Mouse (Mus musculus) monocyte, adult 5-6 weeks (primary cell): ENCODE results near the gene Hvcn1. TPM values are rescaled to one million over a fixed set of nuclear protein-coding genes. Genes with fewer than 3 reads are reported as not detected.

Experiments
- ATAC-seq: fragments of 153-309, 156-312 bp; replicated peaks from 2 replicates; pipeline ENCODE4 v1.8.0; 2017; ENCODE audit warnings: mild to moderate bottlenecking; ENCODE audit not compliant: low TSS enrichment, insufficient number of reproducible peaks, severe bottlenecking, poor library complexity, low FRiP score
- total RNA-seq: library from RNA; stranded (forward); fragments of 200-1000, 200-491, 200-594 nt; gene quantifications from 3 replicates; pipeline ENCODE4 v1.2.3, GENCODE M21; 2017

Gene Hvcn1
- total RNA-seq, 1 experiment from 2014 or later, result 25.7 TPM

GRCm38 (mm10) chr5:122285767-122286150 is 79.2 kb downstream of the Hvcn1 start:
- ATAC-seq, result peak; percentile 42

- ATAC-seq, result no peak
Observed at GRCm38 (mm10) chr5:122286191-122286590, 79.6 kb downstream of the Hvcn1 start.

- no peak for ATAC-seq
Observed at GRCm38 (mm10) chr5:122287026-122287425, 80.4 kb downstream of the Hvcn1 start.

GRCm38 (mm10) chr5:122288147-122288811 is 81.7 kb downstream of the Hvcn1 start:
- no peak for ATAC-seq

- ATAC-seq, result no peak
Observed at GRCm38 (mm10) chr5:122291149-122291548, 84.5 kb downstream of the Hvcn1 start.

Other genes starting within 250 kb of the Hvcn1 start
- gene Cux2, start 156.7 kb upstream of the Hvcn1 start, total RNA-seq, result not detected in 3 replicates
- not detected in 3 replicates for gene Myl2, start 105.9 kb upstream of the Hvcn1 start, total RNA-seq
- gene Ccdc63, start 66.0 kb upstream of the Hvcn1 start, total RNA-seq, result 0.48 TPM in 1 of 3 replicates, not detected in the others
- gene Ppp1cc, start 48.5 kb upstream of the Hvcn1 start, total RNA-seq, result 150 to 191 TPM (median 177 TPM) in 3 replicates
- gene Tctn1, start 57.7 kb downstream of the Hvcn1 start, total RNA-seq, result 1.1 to 4.4 TPM (median 2.0 TPM) in 3 replicates
- gene Pptc7, start 77.6 kb downstream of the Hvcn1 start, total RNA-seq, result 33.3 to 37.2 TPM (median 36.9 TPM) in 3 replicates
- 3.9 to 8.9 TPM (median 7.4 TPM) in 3 replicates for gene Rad9b, start 147.4 kb downstream of the Hvcn1 start, total RNA-seq
- 63.4 to 67.5 TPM (median 67.5 TPM) in 3 replicates for gene Vps29, start 147.6 kb downstream of the Hvcn1 start, total RNA-seq
- gene Gpn3, start 165.1 kb downstream of the Hvcn1 start, total RNA-seq, result 42.8 to 46.5 TPM (median 45.0 TPM) in 3 replicates
- 2.2 to 7.9 TPM (median 5.5 TPM) in 3 replicates for gene Fam216a, start 165.6 kb downstream of the Hvcn1 start, total RNA-seq
- gene Arpc3, start 185.1 kb downstream of the Hvcn1 start, total RNA-seq, result 945 to 1,364 TPM (median 1,320 TPM) in 3 replicates
- 14.2 to 35.4 TPM (median 20.5 TPM) in 3 replicates for gene Anapc7, start 214.9 kb downstream of the Hvcn1 start, total RNA-seq